Mouse (Mus musculus) cerebellum, adult 2 months (tissue): ENCODE measurements around the gene Nat8l. TPM values are rescaled to one million over a fixed set of nuclear protein-coding genes. Genes with fewer than 3 reads are reported as not detected.
A peak's percentile ranks its signal among the peaks of the same experiment; 100 is the strongest.
"Not testable (repeated sequence)": the region's sequence is repeated elsewhere in the genome, so short reads cannot be mapped to it uniquely, and the experiment has no call there.

Source experiments
- DNase-seq, 2 experiments: peaks; one replicate each; pipeline ENCODE4 v3.0.0; 2021
- H3K27ac ChIP-seq: fragments of 200-500 bp; 2 replicates; pipeline ENCODE4 v1.5.1; 2012; ENCODE audit warnings: low read length, control low read depth, inconsistent platforms; ENCODE audit not compliant: insufficient read depth
- H3K27me3 ChIP-seq: fragments of 200-500 bp; 2 replicates; pipeline ENCODE4 v1.6.1; 2012; ENCODE audit warnings: inconsistent platforms, mild to moderate bottlenecking, low read length, moderate library complexity; ENCODE audit not compliant: control insufficient read depth, insufficient read depth
- H3K4me1 ChIP-seq: fragments of 200-500 bp; 2 replicates; pipeline ENCODE4 v1.6.1; 2011; ENCODE audit warnings: low read length; ENCODE audit not compliant: control insufficient read depth, insufficient read depth
- H3K4me3 ChIP-seq: fragments of 200-500 bp; replicated peaks from 2 replicates; pipeline ENCODE3; 2011; ENCODE audit warnings: mild to moderate bottlenecking, low read depth, low read length, control low read depth; ENCODE audit not compliant: insufficient read depth
- CTCF ChIP-seq: fragments of 200-500 bp; IDR thresholded peaks from 2 replicates; pipeline ENCODE4 v1.5.1; 2011; ENCODE audit warnings: low read depth, mild to moderate bottlenecking, control low read depth, low read length, moderate library complexity, borderline replicate concordance; ENCODE audit not compliant: insufficient read depth
- POLR2A ChIP-seq: fragments of 200-500 bp; IDR thresholded peaks from 2 replicates; pipeline ENCODE4 v1.6.1; 2011; ENCODE audit warnings: low read length, control low read depth, borderline replicate concordance; ENCODE audit not compliant: insufficient read depth
- WGBS: fragments of 180-500 bp; shearing (Covaris S2); methylation state at CpG from one replicate; pipeline ENCODE4 v1.1.7; 2018; 5-methylcytosine and 5-hydroxymethylcytosine counted together
- polyA plus RNA-seq: library from polyadenylated mRNA; depleted of rRNA; stranded (reverse); fragments of >200 nt; gene quantifications from 2 replicates; pipeline ENCODE4 v1.2.3, GENCODE M21; 2012; rRNA removed

Gene Nat8l
- polyA plus RNA-seq, result 166 and 190 TPM in 2 replicates

DNA sequence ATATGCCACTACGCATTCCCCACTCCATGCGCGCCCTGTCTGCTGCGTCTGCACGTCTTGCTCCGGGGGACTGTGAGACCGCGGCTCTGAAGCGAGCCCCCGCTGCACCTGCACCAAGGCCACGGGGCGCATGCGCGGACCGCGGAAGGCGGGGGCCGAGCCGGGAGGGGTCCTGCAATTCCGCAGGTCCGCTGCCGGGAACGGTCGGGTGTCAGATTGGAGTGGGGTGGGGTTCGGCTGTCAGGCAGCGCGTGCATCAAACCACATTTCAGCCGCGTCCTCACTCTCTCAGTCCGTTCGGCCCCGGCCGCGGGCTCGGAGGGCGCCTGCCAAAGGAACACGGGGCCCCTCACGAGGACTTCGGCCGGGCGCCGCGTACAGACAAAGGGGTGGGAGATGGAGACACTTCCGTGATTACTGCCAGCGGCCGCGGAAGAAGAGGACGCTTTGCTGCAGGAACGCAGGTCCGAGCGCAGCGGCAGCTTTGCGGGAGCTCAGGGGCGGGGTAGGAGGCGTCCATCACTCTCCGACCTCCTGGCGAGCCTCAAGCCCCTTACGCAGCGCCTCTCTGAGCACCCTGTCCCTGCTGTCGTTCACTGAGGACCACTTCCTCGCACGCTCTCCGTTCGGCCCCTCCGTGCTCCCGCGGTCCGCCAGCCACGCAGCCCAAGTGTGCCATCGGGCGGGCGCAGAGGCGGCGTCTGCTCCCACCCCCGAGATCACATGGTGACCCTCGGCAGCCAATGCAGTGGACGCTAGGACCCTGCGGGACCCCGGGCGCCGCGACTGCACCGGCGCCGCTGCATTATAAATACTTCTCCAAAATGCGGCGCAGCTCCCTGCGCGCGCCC is at the start of gene Nat8l:
Gene Nat8l (plus strand): TSS at position 142 of the 851 bp plus-strand sequence.
- H3K27me3 ChIP-seq, result no peaks in the 10 kb centered on the region
- TF ChIP-seq CTCF, result no peak
- TF ChIP-seq POLR2A, result peak; percentile 94
- H3K27ac ChIP-seq, result peak within 1 kb of the TSS; percentile 98
- DNase-seq, result peak; percentile 93 to 94
- WGBS, result under 1% methylated on average over 90 of the region's 90 CpGs
- H3K4me3 ChIP-seq, result peak within 1 kb of the TSS; percentile 96
- peaks cover 32% of the 10 kb centered on the region for H3K4me1 ChIP-seq

DNA sequence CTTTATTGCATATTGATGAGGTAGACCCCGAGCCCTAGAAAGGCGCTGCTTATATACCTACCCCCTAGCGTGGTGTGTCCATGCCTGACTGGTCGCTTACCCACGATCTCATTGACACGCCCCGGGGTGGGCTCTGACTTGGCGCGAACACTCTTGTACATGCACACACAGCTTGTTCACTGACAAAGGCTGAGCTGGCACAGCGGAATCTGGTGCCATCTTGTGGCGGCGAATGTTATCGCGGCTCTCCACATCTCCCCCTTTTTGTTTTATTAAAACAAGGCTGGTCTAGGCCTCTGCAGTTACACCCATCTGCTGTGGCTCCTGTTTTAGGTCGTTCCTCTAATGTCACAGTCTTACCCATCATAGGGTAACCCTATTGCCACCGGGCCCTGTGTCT is 48.7 kb upstream of the Nat8l start:
- 83% methylated on average over 16 of the region's 16 CpGs for whole genome bisulfite sequencing
- H3K27ac ChIP-seq, H3K4me1 ChIP-seq, H3K4me3 ChIP-seq, DNase-seq, H3K27me3 ChIP-seq: not testable (repeated sequence)
- TF ChIP-seq CTCF, result peak; percentile 44; the same call in 1 of the 2 replicates

GRCm38 (mm10) chr5:33948314-33948713 is 47.5 kb upstream of the Nat8l start:
- Histone ChIP-seq H3K27me3 (no peaks in the 10 kb centered on the region), H3K4me3 (no peak overlapping the region), H3K4me1 (no peaks in the 10 kb centered on the region), H3K27ac (no peak overlapping the region)
- WGBS, result 80% methylated on average over 4 of the region's 4 CpGs
- TF ChIP-seq POLR2A (no peak), CTCF (no peak)
- DNase-seq, result no peak

DNA sequence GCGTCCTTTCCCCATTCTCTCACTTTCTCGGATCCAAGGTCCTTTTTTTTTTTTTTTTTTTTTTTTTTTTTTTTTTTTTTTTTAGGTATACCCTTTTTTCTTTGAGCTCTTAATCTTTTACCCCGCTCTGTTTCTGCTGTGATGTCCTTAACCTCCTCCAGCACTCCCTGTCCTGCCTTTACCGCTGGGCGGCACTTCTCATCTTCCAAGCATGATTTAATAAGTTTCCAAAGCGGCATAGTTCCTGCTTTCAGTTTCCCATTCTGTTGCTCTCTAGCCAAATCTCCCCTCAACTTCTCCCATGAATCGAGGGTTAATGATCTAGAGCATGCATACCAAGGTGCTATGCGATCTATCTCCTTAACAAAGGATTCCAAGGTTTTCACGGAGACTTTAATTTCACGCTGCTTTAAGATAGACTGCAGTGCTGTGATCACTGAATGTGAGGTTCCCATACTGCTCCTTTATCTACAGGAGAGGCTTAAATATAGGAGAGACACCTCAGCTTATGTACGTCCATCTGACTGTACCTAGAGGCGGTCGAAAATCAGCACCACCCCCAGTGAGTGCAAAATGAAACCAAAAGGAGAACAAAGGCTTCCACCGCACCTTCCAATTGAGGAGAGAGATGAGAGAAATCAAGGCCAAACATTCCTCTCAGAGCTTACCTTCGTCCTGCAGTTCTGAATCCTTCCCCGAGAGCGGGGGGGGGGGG is 42.2 kb upstream of the Nat8l start:
- Histone ChIP-seq H3K4me3 (peak overlapping the region; percentile 42), H3K4me1 (no peaks in the 10 kb centered on the region), H3K27ac (no peak overlapping the region), H3K27me3 (no peaks in the 10 kb centered on the region)
- WGBS, result 24% methylated on average over 17 of the region's 17 CpGs
- TF ChIP-seq POLR2A, result no peak
- TF ChIP-seq CTCF, result 0 out of 2 replicates have a peak, but pooled peaks have one; percentile 14
- peak; percentile 36 to 39 for DNase-seq

GRCm38 (mm10) chr5:33954354-33954753 is 41.4 kb upstream of the Nat8l start:
- no peak overlapping the region for H3K27ac ChIP-seq

GRCm38 (mm10) chr5:33955868-33956267 is 39.9 kb upstream of the Nat8l start:
- H3K27me3 ChIP-seq, result no peaks in the 10 kb centered on the region
- no peak overlapping the region for H3K4me3 ChIP-seq
- no peaks in the 10 kb centered on the region for H3K4me1 ChIP-seq
- no peak for TF ChIP-seq CTCF
- no peak for TF ChIP-seq POLR2A
- no peak for DNase-seq
- WGBS, result 91% methylated on average over 4 of the region's 4 CpGs
- H3K27ac ChIP-seq, result no peak overlapping the region

More at GRCm38 (mm10) chr5:33954354-33954753, 41.4 kb upstream of the Nat8l start:
- DNase-seq, result peak; percentile 86 to 93
- 1% methylated on average over 10 of the region's 10 CpGs for WGBS
- peak overlapping the region; percentile 42 for H3K4me3 ChIP-seq
- no peaks in the 10 kb centered on the region for H3K27me3 ChIP-seq
- no peaks in the 10 kb centered on the region for H3K4me1 ChIP-seq
- no peak for TF ChIP-seq POLR2A
- peak; percentile 92 for TF ChIP-seq CTCF

- H3K4me3 ChIP-seq, result no peak overlapping the region
- TF ChIP-seq CTCF (no peak), POLR2A (no peak)
- WGBS, result 82% methylated on average over 4 of the region's 4 CpGs
- DNase-seq, result no peak
- H3K27me3 ChIP-seq, result no peaks in the 10 kb centered on the region
- H3K27ac ChIP-seq, result no peak overlapping the region
- no peaks in the 10 kb centered on the region for H3K4me1 ChIP-seq
Measured at GRCm38 (mm10) chr5:33959382-33959781, 36.4 kb upstream of the Nat8l start.
